Mouse (Mus musculus) lung, adult 2 months (tissue): ENCODE measurements at regions not wholly inside any gene's neighbourhood (a gene's known extent, or its start where the extent isn't known, plus 50 kb on each side); places are given as distances from the start of the nearest gene placed in this dataset.

ENCODE experiments used
- CTCF ChIP-seq: fragments of 200-500 bp; IDR thresholded peaks from 2 replicates; pipeline ENCODE4 v1.5.1; 2011; ENCODE audit warnings: mild to moderate bottlenecking, low read length, control low read depth; ENCODE audit not compliant: insufficient read depth
- POLR2A ChIP-seq: fragments of 200-500 bp; IDR thresholded peaks from 2 replicates; pipeline ENCODE4 v1.6.1; 2011; ENCODE audit warnings: low read depth, mild to moderate bottlenecking, control low read depth, low read length, borderline replicate concordance; ENCODE audit errors: extremely low read depth

DNA sequence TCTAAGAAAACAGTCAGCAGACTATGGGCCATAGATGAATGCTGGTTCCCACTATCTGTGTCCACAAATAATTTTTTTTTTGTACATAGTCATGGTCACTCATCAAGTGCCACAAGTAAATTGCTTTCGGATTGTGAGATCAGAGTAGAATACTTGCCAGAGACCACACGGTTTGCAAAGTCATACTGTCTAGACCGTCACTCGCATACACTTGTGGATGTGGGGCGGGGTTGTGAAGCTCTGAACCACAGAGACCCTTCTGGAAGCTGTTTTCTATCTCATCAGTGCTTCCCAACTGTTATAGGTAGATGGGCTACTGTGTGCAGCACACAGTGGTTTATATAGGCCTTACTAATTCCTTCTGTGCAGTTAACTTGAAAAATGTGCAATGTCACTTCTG lies 100.9 kb upstream of the Runx1 start:
- no peak for TF ChIP-seq CTCF
- no peak for TF ChIP-seq POLR2A
